Mouse (Mus musculus) heart, embryonic 12.5 days (tissue): Measurements from ENCODE around the gene Tet3. TPM values are rescaled to one million over a fixed set of nuclear protein-coding genes. Genes with fewer than 3 reads are reported as not detected.

ENCODE experiments used
- ATAC-seq: fragments of 200-750 bp; cut with Nextera tagmentation; 2 replicates; pipeline ENCODE4 v1.8.0; 2017; ENCODE audit warnings: moderate TSS enrichment, moderate library complexity; ENCODE audit not compliant: insufficient number of reproducible peaks, low FRiP score
- H3K27ac ChIP-seq: fragments of 300-500 bp; sonication (generic); 2 replicates; pipeline ENCODE4 v1.5.1; 2016; ENCODE audit warnings: mild to moderate bottlenecking, moderate library complexity; ENCODE audit not compliant: poor library complexity, severe bottlenecking
- H3K27me3 ChIP-seq: fragments of 300-500 bp; sonication (generic); replicated peaks from 2 replicates; pipeline ENCODE4 v1.6.1; 2016; ENCODE audit warnings: mild to moderate bottlenecking, moderate library complexity
- H3K36me3 ChIP-seq: fragments of 300-500 bp; sonication (generic); 2 replicates; pipeline ENCODE4 v1.6.1; 2016; ENCODE audit warnings: mild to moderate bottlenecking, moderate library complexity
- H3K4me1 ChIP-seq: fragments of 300-500 bp; sonication (generic); replicated peaks from 2 replicates; pipeline ENCODE4 v1.6.1; 2016; ENCODE audit warnings: mild to moderate bottlenecking
- H3K4me2 ChIP-seq: fragments of 300-500 bp; sonication (generic); 2 replicates; pipeline ENCODE4 v1.6.1; 2016; ENCODE audit warnings: mild to moderate bottlenecking, moderate library complexity
- H3K4me3 ChIP-seq: fragments of 300-500 bp; sonication (generic); 2 replicates; pipeline ENCODE4 v1.5.1; 2016; ENCODE audit warnings: mild to moderate bottlenecking
- H3K9ac ChIP-seq: fragments of 300-500 bp; sonication (generic); 2 replicates; pipeline ENCODE4 v1.6.1; 2016; ENCODE audit warnings: mild to moderate bottlenecking, moderate library complexity
- H3K9me3 ChIP-seq: fragments of 300-500 bp; sonication (generic); replicated peaks from 2 replicates; pipeline ENCODE4 v1.6.1; 2016; ENCODE audit warnings: mild to moderate bottlenecking, moderate library complexity
- WGBS: fragments of 180-500 bp; shearing (Covaris S2); methylation state at CpG from one replicate; pipeline ENCODE4 v1.1.7; 2016; 5-methylcytosine and 5-hydroxymethylcytosine counted together
- polyA plus RNA-seq: library from polyadenylated mRNA; unstranded; fragments of >200 nt; fragmentation: Nextera tagmentation; extraction: Ambion mirVana; gene quantifications from 2 replicates; pipeline ENCODE4 v1.2.1, GENCODE M21; 2016

Gene Tet3
- polyA plus RNA-seq, 1 experiment from 2014 or later, result 31.3 TPM

DNA sequence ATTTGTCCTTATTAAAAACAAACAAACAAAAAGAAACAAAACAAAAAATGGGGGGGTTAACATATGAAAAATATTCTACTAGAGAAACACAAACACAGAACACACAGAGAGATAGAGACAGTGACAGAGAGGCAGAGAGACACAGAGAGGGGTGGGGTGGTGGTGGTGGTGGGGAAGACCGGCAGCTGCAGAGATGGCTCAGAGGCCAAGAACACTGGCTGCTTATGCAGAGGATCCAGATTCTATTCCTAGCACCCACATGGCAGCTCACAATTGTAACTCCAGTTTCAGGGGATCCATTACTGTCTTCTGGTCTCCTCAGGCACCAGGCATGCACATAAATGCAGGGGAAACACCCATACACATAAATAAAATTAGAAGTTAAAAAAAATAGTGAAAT is 45.2 kb downstream of the Tet3 start:
- Histone ChIP-seq H3K4me1 (peaks cover 83% of the 10 kb centered on the region), H3K9me3 (no peaks in the 10 kb centered on the region), H3K27me3 (no peaks in the 10 kb centered on the region), H3K4me3 (no peak overlapping the region), H3K36me3 (peaks cover 11% of the 10 kb centered on the region; the same call in 1 of the 2 replicates), H3K27ac (no peak overlapping the region), H3K4me2 (no peak overlapping the region), H3K9ac (no peak overlapping the region)
- ATAC-seq, result no peak
- 65% methylated on average over 1 of the region's 1 CpGs for WGBS

DNA sequence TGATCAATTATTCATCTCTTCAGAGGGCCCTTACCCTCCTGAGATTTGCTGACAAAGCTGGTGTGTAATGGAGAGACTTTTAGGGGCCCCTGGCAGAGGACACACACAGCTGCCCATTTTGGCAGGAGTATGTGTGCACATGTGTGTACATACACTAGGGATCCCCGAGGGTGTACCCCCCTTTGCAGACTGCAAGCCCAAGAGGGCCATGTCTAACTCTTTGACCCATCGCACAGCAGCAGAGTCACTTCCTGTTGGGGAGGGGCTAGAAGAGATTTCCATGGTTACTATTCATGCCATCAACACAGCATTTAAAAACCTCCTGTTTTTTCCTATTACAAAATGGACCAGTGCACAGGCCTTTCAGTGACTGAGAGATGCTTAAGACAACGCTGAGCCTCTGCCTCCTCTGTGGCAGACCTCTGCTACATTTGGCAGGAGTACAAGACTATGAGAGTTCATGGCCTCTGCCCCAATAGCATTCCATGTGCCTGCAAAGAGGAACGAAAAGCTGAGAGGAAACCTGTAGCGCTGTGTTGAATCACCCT is 46.0 kb downstream of the Tet3 start:
- Histone ChIP-seq H3K9ac (no peak overlapping the region; the same call in 1 of the 2 replicates), H3K4me3 (no peak overlapping the region), H3K27me3 (no peaks in the 10 kb centered on the region), H3K4me1 (peaks cover 77% of the 10 kb centered on the region), H3K9me3 (no peaks in the 10 kb centered on the region), H3K4me2 (no peak overlapping the region), H3K27ac (no peak overlapping the region), H3K36me3 (peaks cover 15% of the 10 kb centered on the region; the same call in 1 of the 2 replicates)
- no peak for ATAC-seq
- WGBS, result 44% methylated on average over 5 of the region's 5 CpGs

- 85% methylated on average over 10 of the region's 10 CpGs for WGBS
- H3K9ac ChIP-seq, result 0 out of 2 replicates have a peak overlapping the region, but pooled peaks have one; percentile 2
- H3K9me3 ChIP-seq, result no peaks in the 10 kb centered on the region
- ATAC-seq, result no peak
- peaks cover 73% of the 10 kb centered on the region for H3K4me1 ChIP-seq
- no peak overlapping the region for H3K4me3 ChIP-seq
- no peak overlapping the region for H3K4me2 ChIP-seq
- H3K36me3 ChIP-seq, result peaks cover 19% of the 10 kb centered on the region; the same call in 1 of the 2 replicates
- no peaks in the 10 kb centered on the region for H3K27me3 ChIP-seq
- no peak overlapping the region for H3K27ac ChIP-seq
These were observed 46.5 kb downstream of the Tet3 start for GRCm38 (mm10) chr6:83412362-83412853.

- 71% methylated on average over 9 of the region's 9 CpGs for WGBS
- ATAC-seq, result no peak
These were observed 47.1 kb downstream of the Tet3 start for GRCm38 (mm10) chr6:83411635-83412361.

DNA sequence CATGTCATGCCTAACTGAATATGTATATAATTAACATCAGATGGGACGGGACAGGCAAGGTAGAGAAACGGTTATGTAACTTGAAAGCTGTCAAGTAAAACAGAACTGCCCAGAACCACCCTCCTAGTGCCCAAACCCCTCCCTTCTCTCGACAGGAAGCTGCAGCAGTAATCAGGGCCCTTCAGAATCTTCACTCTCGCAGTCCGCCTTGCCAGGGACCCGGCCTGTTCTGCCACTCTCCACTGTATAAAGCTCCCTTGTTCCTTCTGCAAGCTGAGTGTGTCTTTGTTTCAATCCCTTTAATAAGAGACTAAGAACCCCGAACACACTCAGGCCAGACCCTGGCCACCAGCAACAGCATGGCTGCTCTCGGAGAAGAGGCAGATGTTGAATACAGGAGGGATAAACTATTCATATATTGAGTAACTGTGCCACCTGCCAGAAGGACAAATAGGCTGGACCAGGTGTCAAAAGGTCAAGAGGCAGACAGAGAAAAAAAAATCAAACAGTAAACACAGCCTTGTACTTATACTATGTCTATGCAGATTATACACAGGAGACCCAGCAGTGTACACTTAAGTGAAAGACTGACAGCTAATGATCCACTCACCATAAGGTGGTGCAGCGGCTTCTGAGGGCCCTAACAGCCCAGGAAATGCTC is 48.7 kb downstream of the Tet3 start:
- no peaks in the 10 kb centered on the region for H3K9me3 ChIP-seq
- H3K9ac ChIP-seq, result no peak overlapping the region
- H3K27ac ChIP-seq, result no peak overlapping the region
- H3K27me3 ChIP-seq, result no peaks in the 10 kb centered on the region
- ATAC-seq, result 0 out of 2 replicates have a peak, but pooled peaks have one; percentile 27
- H3K4me3 ChIP-seq, result no peak overlapping the region
- H3K4me2 ChIP-seq, result no peak overlapping the region
- H3K4me1 ChIP-seq, result peaks cover 51% of the 10 kb centered on the region
- WGBS, result 61% methylated on average over 9 of the region's 9 CpGs
- peaks cover 28% of the 10 kb centered on the region for H3K36me3 ChIP-seq

More at GRCm38 (mm10) chr6:83411635-83412361, 47.1 kb downstream of the Tet3 start:
- Histone ChIP-seq H3K4me3 (no peak overlapping the region), H3K27ac (no peak overlapping the region), H3K36me3 (peaks cover 19% of the 10 kb centered on the region; the same call in 1 of the 2 replicates), H3K4me1 (peaks cover 67% of the 10 kb centered on the region), H3K9me3 (no peaks in the 10 kb centered on the region), H3K27me3 (no peaks in the 10 kb centered on the region), H3K9ac (0 out of 2 replicates have a peak overlapping the region, but pooled peaks have one; percentile 2), H3K4me2 (no peak overlapping the region)

- Histone ChIP-seq H3K4me2 (no peak overlapping the region), H3K9ac (no peak overlapping the region), H3K27ac (no peak overlapping the region), H3K36me3 (peaks cover 34% of the 10 kb centered on the region), H3K4me3 (no peak overlapping the region), H3K4me1 (peaks cover 37% of the 10 kb centered on the region), H3K27me3 (no peaks in the 10 kb centered on the region), H3K9me3 (no peaks in the 10 kb centered on the region)
- WGBS, result 66% methylated on average over 9 of the region's 9 CpGs
- ATAC-seq, result no peak
These were observed 50.4 kb downstream of the Tet3 start for GRCm38 (mm10) chr6:83408510-83408909.

GRCm38 (mm10) chr6:83405511-83406064 is 53.3 kb downstream of the Tet3 start:
- Histone ChIP-seq H3K4me1 (peaks cover 8% of the 10 kb centered on the region), H3K9ac (no peak overlapping the region), H3K36me3 (peaks cover 60% of the 10 kb centered on the region), H3K4me2 (no peak overlapping the region), H3K27ac (no peak overlapping the region), H3K9me3 (no peaks in the 10 kb centered on the region), H3K27me3 (no peaks in the 10 kb centered on the region), H3K4me3 (no peak overlapping the region)
- 81% methylated on average over 7 of the region's 7 CpGs for WGBS
- no peak for ATAC-seq

DNA sequence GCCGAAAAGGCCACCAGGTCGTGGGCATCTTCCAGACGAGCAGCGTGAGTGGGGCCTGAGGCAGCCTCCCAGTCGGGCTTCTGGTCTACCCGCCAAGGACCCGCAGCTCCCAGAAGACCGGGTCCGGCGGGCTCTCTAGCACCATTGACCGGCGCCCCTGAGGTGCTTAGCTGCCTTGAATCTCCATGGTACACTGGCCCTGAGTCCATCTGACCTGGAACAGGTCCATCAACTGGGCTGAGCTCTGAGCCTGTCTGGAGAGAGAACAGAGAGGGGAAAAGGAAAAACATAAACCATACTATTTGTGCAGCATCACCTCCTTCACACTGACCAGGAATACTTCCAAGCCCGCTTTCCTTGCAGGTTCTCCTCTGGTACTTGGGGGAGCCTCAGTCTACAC is 54.3 kb downstream of the Tet3 start:
- no peak overlapping the region for H3K9ac ChIP-seq
- H3K4me1 ChIP-seq, result peaks cover under 1% of the 10 kb centered on the region; the same call in 1 of the 2 replicates
- WGBS, result 94% methylated on average over 13 of the region's 13 CpGs
- no peak overlapping the region for H3K4me2 ChIP-seq
- H3K9me3 ChIP-seq, result no peaks in the 10 kb centered on the region
- H3K36me3 ChIP-seq, result peaks cover 63% of the 10 kb centered on the region
- no peak overlapping the region for H3K4me3 ChIP-seq
- no peak overlapping the region for H3K27ac ChIP-seq
- ATAC-seq, result no peak
- H3K27me3 ChIP-seq, result no peaks in the 10 kb centered on the region

DNA sequence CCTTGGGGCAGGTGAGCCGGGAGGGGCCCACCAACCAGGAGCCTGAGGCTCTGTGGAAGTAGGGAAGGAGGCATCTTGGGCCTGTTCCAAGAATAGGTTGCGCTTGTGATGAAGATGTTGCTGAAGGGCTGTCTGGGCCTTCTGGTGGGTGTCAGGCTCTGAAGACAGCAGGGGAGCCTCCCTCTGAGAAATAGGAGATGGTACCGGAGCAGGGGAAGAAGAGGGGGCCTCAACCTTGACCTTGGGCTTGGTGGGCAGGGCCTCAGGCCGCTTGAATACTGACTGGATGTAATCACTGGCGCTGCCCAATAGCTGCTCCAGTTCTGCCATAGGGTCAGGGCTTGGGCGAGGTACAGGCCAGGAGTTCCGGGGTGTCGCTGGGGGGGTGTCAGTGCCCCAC is 55.4 kb downstream of the Tet3 start:
- Histone ChIP-seq H3K4me3 (no peak overlapping the region), H3K36me3 (peaks cover 71% of the 10 kb centered on the region), H3K27ac (no peak overlapping the region), H3K27me3 (no peaks in the 10 kb centered on the region), H3K4me1 (no peaks in the 10 kb centered on the region), H3K9me3 (no peaks in the 10 kb centered on the region), H3K9ac (no peak overlapping the region), H3K4me2 (no peak overlapping the region)
- ATAC-seq, result no peak
- 94% methylated on average over 8 of the region's 8 CpGs for WGBS

DNA sequence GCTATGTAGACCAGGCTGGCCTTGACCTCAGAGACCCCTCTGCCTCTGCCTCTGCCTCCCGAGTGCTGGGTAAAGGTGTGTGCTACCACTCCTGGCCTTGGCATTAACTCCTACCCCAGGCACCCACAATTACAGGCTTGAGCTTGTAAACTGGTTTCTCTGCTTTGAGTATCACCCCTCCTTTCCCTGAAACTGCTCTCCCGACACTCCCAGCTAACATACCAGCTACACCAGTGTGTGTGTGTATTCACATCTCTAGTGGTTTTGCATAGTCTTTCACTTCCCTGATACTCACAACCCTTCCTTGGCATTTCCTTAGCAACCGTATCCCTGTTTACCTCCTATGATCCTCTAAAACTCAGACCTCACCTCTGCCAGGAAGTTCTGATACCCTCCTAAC is 59.1 kb downstream of the Tet3 start:
- WGBS, result 77% methylated on average over 3 of the region's 3 CpGs
- Histone ChIP-seq H3K9ac (no peak overlapping the region), H3K27ac (no peak overlapping the region), H3K9me3 (no peaks in the 10 kb centered on the region), H3K27me3 (no peaks in the 10 kb centered on the region), H3K36me3 (peaks cover 84% of the 10 kb centered on the region), H3K4me2 (no peak overlapping the region), H3K4me1 (no peaks in the 10 kb centered on the region), H3K4me3 (no peak overlapping the region)
- ATAC-seq, result no peak

- Histone ChIP-seq H3K36me3 (peaks cover 81% of the 10 kb centered on the region), H3K9me3 (no peaks in the 10 kb centered on the region), H3K9ac (no peak overlapping the region), H3K4me1 (no peaks in the 10 kb centered on the region), H3K27ac (no peak overlapping the region), H3K4me3 (no peak overlapping the region), H3K27me3 (no peaks in the 10 kb centered on the region), H3K4me2 (no peak overlapping the region)
- ATAC-seq, result no peak
- WGBS, result 81% methylated on average over 8 of the region's 8 CpGs
These were observed 61.2 kb downstream of the Tet3 start for GRCm38 (mm10) chr6:83397728-83398127.
